Mouse (Mus musculus): ENCODE results near the gene Hoxd4. TPM values are rescaled to one million over a fixed set of nuclear protein-coding genes. Genes with fewer than 3 reads are reported as not detected.

Hoxd4 gene
- polyA plus RNA-seq, 1 experiment, result not detected

DNA sequence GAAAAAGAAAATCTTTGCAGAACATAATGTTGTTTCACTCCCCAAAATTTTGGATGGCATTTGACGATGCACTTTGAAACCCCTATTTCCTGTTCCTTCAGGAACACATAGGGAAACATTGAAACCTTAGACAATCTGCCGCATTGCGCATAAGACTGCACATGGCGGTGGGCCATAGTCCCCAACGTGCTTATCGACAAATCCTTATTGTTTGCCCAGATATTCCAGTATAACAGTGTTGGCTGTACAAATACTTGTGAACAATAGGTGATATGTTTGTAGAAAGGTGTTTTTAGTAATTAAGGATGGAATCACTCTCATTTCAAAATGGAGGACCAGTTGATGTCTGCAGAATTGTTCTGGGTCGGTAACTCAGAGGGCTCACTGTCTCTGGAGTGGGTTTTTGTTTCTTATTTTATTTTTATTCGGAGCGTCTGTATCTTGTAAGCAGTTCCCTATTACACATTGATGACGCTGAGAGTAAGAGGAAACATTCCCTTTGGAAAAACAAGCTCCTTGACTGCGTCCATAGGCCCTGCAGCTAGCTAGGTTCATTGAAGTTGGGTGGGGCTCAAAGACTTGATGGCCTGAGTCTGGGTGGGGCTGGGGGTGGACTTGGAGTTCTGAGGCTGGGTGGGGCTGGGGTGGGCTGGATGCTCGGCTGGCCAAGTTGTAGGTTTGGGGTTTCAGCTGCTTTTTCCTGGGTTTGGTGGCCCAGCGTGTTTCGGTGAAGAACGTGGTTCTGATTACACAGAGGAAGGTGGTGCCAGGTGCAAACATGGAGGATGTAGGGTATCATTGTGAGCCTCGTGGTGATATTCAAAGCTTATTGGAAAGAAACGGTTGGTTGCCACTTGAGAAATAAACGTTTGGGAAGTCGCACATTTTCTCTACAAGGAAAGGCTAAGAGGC is 1.8 kb downstream of the Hoxd4 start:
- peaks cover 39% of the 10 kb centered on the region for H3K27me3 ChIP-seq (ENCODE audit: control insufficient read depth, insufficient read depth, insufficient read length)
- TF ChIP-seq MYOD1 (IDR thresholded peaks at IDR 0.05; ENCODE audit: control insufficient read depth in 1 of 3, insufficient read length in 2 of 3, low read depth in 2 of 3) (no peak), TCF12 (IDR thresholded peaks at IDR 0.05; ENCODE audit: insufficient read depth, poor library complexity, severe bottlenecking) (no peak), POLR2A (IDR thresholded peaks at IDR 0.05; ENCODE audit: insufficient read length, low read depth) (no peak), TCF3 (IDR thresholded peaks at IDR 0.05; ENCODE audit: insufficient read length, low read depth) (no peak), E2F4 (IDR thresholded peaks at IDR 0.05; ENCODE audit: insufficient read depth) (no peak), CEBPB (IDR thresholded peaks at IDR 0.05; ENCODE audit: insufficient read depth, poor library complexity, severe bottlenecking) (no peak), MAX (IDR thresholded peaks at IDR 0.05; ENCODE audit: low read depth) (no peak), MYOG (IDR thresholded peaks at IDR 0.05; ENCODE audit: control insufficient read depth in 1 of 3, insufficient read depth in 1 of 3, insufficient read length in 2 of 3, low read depth in 2 of 3) (no peak), SRF (IDR thresholded peaks at IDR 0.05; ENCODE audit: control insufficient read depth, insufficient read length, low read depth) (no peak), POLR2AphosphoS2 (IDR thresholded peaks at IDR 0.05; ENCODE audit: insufficient read length, low read depth) (no peak), REST (IDR thresholded peaks at IDR 0.05; ENCODE audit: insufficient read depth, insufficient read length) (no peak), USF1 (IDR thresholded peaks at IDR 0.05; ENCODE audit: low read depth) (no peak)
- H3ac ChIP-seq (ENCODE audit: control insufficient read depth, insufficient read length), result no peak overlapping the region
- H3K79me2 ChIP-seq (ENCODE audit: control insufficient read depth, insufficient read depth), result no peaks in the 10 kb centered on the region
- no peak overlapping the region for H3K4me2 ChIP-seq (ENCODE audit: low read depth)
- no peaks in the 10 kb centered on the region for H3K36me3 ChIP-seq (ENCODE audit: control insufficient read depth, insufficient read depth)
- H3K4me3 ChIP-seq, result no peak overlapping the region

DNA sequence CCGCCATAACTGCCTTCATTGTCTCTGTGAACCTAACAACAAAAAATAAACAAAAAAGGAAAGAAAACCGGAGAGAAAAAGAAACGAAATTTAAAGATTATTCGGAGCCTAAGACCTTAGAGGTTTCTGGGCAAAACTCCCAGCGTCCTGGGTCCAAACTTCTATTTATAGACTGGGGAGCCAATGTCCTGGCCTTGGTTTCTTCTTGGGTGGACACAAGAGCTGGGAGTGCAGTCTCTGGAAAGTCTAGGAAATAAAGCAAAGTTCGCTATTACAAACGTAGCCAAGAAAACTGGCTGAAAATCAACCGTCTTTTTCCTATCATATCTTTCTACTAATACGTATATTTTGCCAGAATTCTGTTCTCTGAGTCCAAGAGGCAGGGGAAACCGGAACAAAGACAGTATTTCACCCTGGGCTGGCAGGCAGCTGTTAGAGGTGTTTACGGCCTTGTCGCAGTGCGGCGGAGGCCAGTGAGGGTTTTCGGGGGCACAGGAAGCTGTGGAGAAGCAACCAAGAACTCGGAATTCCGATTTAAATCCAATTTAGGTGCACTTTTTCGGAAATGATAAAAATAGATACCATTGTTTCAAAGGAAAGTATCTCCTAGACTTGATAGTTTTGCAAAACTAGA is 2.5 kb downstream of the Hoxd4 start:
- H3K27me3 ChIP-seq (ENCODE audit: control insufficient read depth, insufficient read depth, insufficient read length), result peaks cover 39% of the 10 kb centered on the region
- no peak overlapping the region for H3ac ChIP-seq (ENCODE audit: control insufficient read depth, insufficient read length)
- no peaks in the 10 kb centered on the region for H3K79me2 ChIP-seq (ENCODE audit: control insufficient read depth, insufficient read depth)
- H3K4me3 ChIP-seq, result no peak overlapping the region
- no peaks in the 10 kb centered on the region for H3K36me3 ChIP-seq (ENCODE audit: control insufficient read depth, insufficient read depth)
- no peak for TF ChIP-seq USF1 (IDR thresholded peaks at IDR 0.05; ENCODE audit: low read depth)
- H3K4me2 ChIP-seq (ENCODE audit: low read depth), result no peak overlapping the region

GRCm38 (mm10) chr2:74714881-74715280 is 3.2 kb downstream of the Hoxd4 start:
- H3K4me2 ChIP-seq (ENCODE audit: low read depth), result peak overlapping the region; percentile 48
- H3K4me3 ChIP-seq, result no peak overlapping the region

DNA sequence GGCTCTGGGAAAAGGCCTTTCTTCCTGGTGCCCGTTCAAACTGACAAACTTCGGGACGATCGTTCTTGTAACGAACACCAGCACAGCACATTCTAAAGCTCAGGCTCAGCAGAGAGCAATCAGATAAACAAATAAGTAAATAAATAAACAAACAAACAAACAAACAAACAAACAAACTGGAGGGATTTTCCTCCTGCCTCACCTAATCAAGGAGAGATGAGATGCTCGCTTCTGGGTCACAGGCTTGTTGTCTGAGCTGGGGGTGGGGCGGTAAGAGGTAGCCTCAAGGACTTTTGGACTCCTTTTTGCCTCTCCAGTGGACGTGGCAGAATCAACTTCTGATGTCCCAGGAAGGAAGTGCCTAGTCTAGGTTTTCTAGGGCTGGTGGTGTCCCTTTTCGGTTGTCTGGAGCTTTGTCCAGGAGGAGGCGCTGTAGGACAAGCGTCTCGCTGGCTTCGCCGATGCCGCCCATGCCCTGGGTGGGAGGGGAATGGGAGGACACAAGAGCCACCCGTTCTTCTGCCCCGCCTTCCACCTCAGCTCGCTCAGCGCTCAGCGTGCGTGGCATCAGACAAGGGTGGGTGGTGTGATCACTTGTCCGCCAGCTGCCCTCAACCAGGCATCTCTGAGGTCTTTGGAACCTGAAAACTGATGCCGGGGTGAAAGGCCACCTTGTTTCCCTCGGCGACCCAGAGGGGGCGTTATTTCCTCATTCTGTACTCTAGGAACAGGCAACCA is 3.9 kb downstream of the Hoxd4 start:
- no peak overlapping the region for H3K4me3 ChIP-seq
- H3K79me2 ChIP-seq (ENCODE audit: control insufficient read depth, insufficient read depth), result no peaks in the 10 kb centered on the region
- H3ac ChIP-seq (ENCODE audit: control insufficient read depth, insufficient read length), result no peak overlapping the region
- peak overlapping the region; percentile 48 for H3K4me2 ChIP-seq (ENCODE audit: low read depth)
- TF ChIP-seq USF1 (IDR thresholded peaks at IDR 0.05; ENCODE audit: low read depth) (no peak), POLR2A (IDR thresholded peaks at IDR 0.05; ENCODE audit: insufficient read length, low read depth) (no peak), SRF (IDR thresholded peaks at IDR 0.05; ENCODE audit: control insufficient read depth, insufficient read length, low read depth) (no peak), REST (IDR thresholded peaks at IDR 0.05; ENCODE audit: insufficient read depth, insufficient read length) (no peak), MAX (IDR thresholded peaks at IDR 0.05; ENCODE audit: low read depth) (no peak), MYOD1 (IDR thresholded peaks at IDR 0.05; ENCODE audit: control insufficient read depth in 1 of 3, insufficient read length in 2 of 3, low read depth in 2 of 3) (no peak), TCF12 (IDR thresholded peaks at IDR 0.05; ENCODE audit: insufficient read depth, poor library complexity, severe bottlenecking) (no peak), MYOG (IDR thresholded peaks at IDR 0.05; ENCODE audit: control insufficient read depth in 1 of 3, insufficient read depth in 1 of 3, insufficient read length in 2 of 3, low read depth in 2 of 3) (no peak), POLR2AphosphoS2 (IDR thresholded peaks at IDR 0.05; ENCODE audit: insufficient read length, low read depth) (no peak), TCF3 (IDR thresholded peaks at IDR 0.05; ENCODE audit: insufficient read length, low read depth) (no peak), E2F4 (IDR thresholded peaks at IDR 0.05; ENCODE audit: insufficient read depth) (no peak), CEBPB (IDR thresholded peaks at IDR 0.05; ENCODE audit: insufficient read depth, poor library complexity, severe bottlenecking) (no peak)
- peaks cover 31% of the 10 kb centered on the region for H3K27me3 ChIP-seq (ENCODE audit: control insufficient read depth, insufficient read depth, insufficient read length)
- no peaks in the 10 kb centered on the region for H3K36me3 ChIP-seq (ENCODE audit: control insufficient read depth, insufficient read depth)

More at GRCm38 (mm10) chr2:74714881-74715280, 3.2 kb downstream of the Hoxd4 start:
- Histone ChIP-seq H3K36me3 (ENCODE audit: control insufficient read depth, insufficient read depth) (no peaks in the 10 kb centered on the region), H3K27me3 (ENCODE audit: control insufficient read depth, insufficient read depth, insufficient read length) (peaks cover 33% of the 10 kb centered on the region), H3K79me2 (ENCODE audit: control insufficient read depth, insufficient read depth) (no peaks in the 10 kb centered on the region), H3ac (ENCODE audit: control insufficient read depth, insufficient read length) (no peak overlapping the region)
- TF ChIP-seq MYOD1 (IDR thresholded peaks at IDR 0.05; ENCODE audit: control insufficient read depth in 1 of 3, insufficient read length in 2 of 3, low read depth in 2 of 3), result no peak
- no peak for TF ChIP-seq MAX (IDR thresholded peaks at IDR 0.05; ENCODE audit: low read depth)
- TF ChIP-seq USF1 (IDR thresholded peaks at IDR 0.05; ENCODE audit: low read depth), result no peak
- no peak for TF ChIP-seq E2F4 (IDR thresholded peaks at IDR 0.05; ENCODE audit: insufficient read depth)
- TF ChIP-seq SRF (IDR thresholded peaks at IDR 0.05; ENCODE audit: control insufficient read depth, insufficient read length, low read depth), result no peak
- no peak for TF ChIP-seq MYOG (IDR thresholded peaks at IDR 0.05; ENCODE audit: control insufficient read depth in 1 of 3, insufficient read depth in 1 of 3, insufficient read length in 2 of 3, low read depth in 2 of 3)
- no peak for TF ChIP-seq REST (IDR thresholded peaks at IDR 0.05; ENCODE audit: insufficient read depth, insufficient read length)
- no peak for TF ChIP-seq TCF3 (IDR thresholded peaks at IDR 0.05; ENCODE audit: insufficient read length, low read depth)
- TF ChIP-seq CEBPB (IDR thresholded peaks at IDR 0.05; ENCODE audit: insufficient read depth, poor library complexity, severe bottlenecking), result no peak
- no peak for TF ChIP-seq TCF12 (IDR thresholded peaks at IDR 0.05; ENCODE audit: insufficient read depth, poor library complexity, severe bottlenecking)
- no peak for TF ChIP-seq POLR2AphosphoS2 (IDR thresholded peaks at IDR 0.05; ENCODE audit: insufficient read length, low read depth)
- TF ChIP-seq POLR2A (IDR thresholded peaks at IDR 0.05; ENCODE audit: insufficient read length, low read depth), result no peak

All from myocyte (in vitro differentiated cells).